22 mouse cellular contexts compared by ENCODE assay signal in genomic region chr10:76819321-76819720, GRCm38 (mm10).
DNase-seq lines count a peak whose midpoint lies in the region; ATAC-seq and TF ChIP-seq lines count a peak whose summit lies in the region.
"Had no signal": no experiment of that assay in that cellular context is flagged by ENCODE, and none has a peak within 500 bp of the region (broad histone marks: within the 10 kb centered on the region; RNA-seq: fewer than 3 reads in every experiment).

No protein-coding gene starts in this region.

- peak; percentile 27 for DNase-seq in heart, adult 11 months
- DNase-seq in heart, adult 2 months = no peak
- peak; percentile 27 for DNase-seq in retina, postnatal 1 day
- no peak for DNase-seq in retina, embryonic 14.5 days (ENCODE audit: low spot score)
- no peak for DNase-seq in kidney, postnatal 0 days (ENCODE audit: low spot score)
- DNase-seq in forebrain, embryonic 14.5 days (ENCODE audit: low spot score) = no peak
- DNase-seq in gastrocnemius, postnatal 36 days = no peak
- DNase-seq in right cerebral cortex, adult 18-20 months = no peak
- DNase-seq: adrenal gland, postnatal 14 days; cerebellum, postnatal 10 days; gastrocnemius, postnatal 25 days; heart, postnatal 36 days; lung, adult 18-20 months; lung, postnatal 10 days; thymus, postnatal 25 days had no signal

- no peaks in the 10 kb centered on the region for H3K27me3 ChIP-seq in heart, adult 2 months (ENCODE audit: control insufficient read depth, insufficient read depth, low read length)
- H3K27me3 ChIP-seq in kidney, postnatal 0 days (ENCODE audit: insufficient read depth, low read length) = no peaks in the 10 kb centered on the region
- no peaks in the 10 kb centered on the region for H3K27me3 ChIP-seq in forebrain, embryonic 14.5 days (replicated peaks; ENCODE audit: control insufficient read depth, insufficient read depth, low read length)
- H3K27me3 ChIP-seq: embryonic facial prominence, embryonic 12.5 days; heart, embryonic 15.5 days; hindbrain, embryonic 13.5 days; limb, embryonic 12.5 days; liver, embryonic 12.5 days had no signal

- H3K36me3 ChIP-seq in heart, adult 2 months (ENCODE audit: control insufficient read depth, insufficient read depth, low read length) = no peaks in the 10 kb centered on the region
- no peaks in the 10 kb centered on the region for H3K36me3 ChIP-seq in kidney, postnatal 0 days (ENCODE audit: insufficient read depth, low read length)
- no peaks in the 10 kb centered on the region for H3K36me3 ChIP-seq in forebrain, embryonic 14.5 days (ENCODE audit: control insufficient read depth, insufficient read depth, low read length)
- H3K36me3 ChIP-seq: embryonic facial prominence, embryonic 12.5 days; heart, embryonic 15.5 days; hindbrain, embryonic 13.5 days; limb, embryonic 12.5 days; liver, embryonic 12.5 days had no signal

- no peak for TF ChIP-seq POLR2A in heart, adult 2 months (IDR thresholded peaks at IDR 0.05; ENCODE audit: insufficient read depth, low read depth, low read length)

- no peak for TF ChIP-seq EP300 in heart, adult 2 months (IDR thresholded peaks at IDR 0.05; ENCODE audit: insufficient read depth, low read depth, low read length)

- no peak overlapping the region for H3K9ac ChIP-seq in heart, adult 2 months (ENCODE audit: low read depth, low read length)
- no peak overlapping the region for H3K9ac ChIP-seq in kidney, postnatal 0 days (ENCODE audit: low read depth, low read length)
- no peak overlapping the region for H3K9ac ChIP-seq in forebrain, embryonic 14.5 days (ENCODE audit: low read length)
- H3K9ac ChIP-seq: embryonic facial prominence, embryonic 12.5 days; heart, embryonic 15.5 days; hindbrain, embryonic 13.5 days; limb, embryonic 12.5 days; liver, embryonic 12.5 days had no signal

- H3K27ac ChIP-seq in heart, adult 2 months = no peak overlapping the region
- H3K27ac ChIP-seq in kidney, postnatal 0 days = no peak overlapping the region
- H3K27ac ChIP-seq in forebrain, embryonic 14.5 days (ENCODE audit: low read depth, low read length) = no peak overlapping the region
- H3K27ac ChIP-seq: embryonic facial prominence, embryonic 12.5 days; heart, embryonic 15.5 days; hindbrain, embryonic 13.5 days; limb, embryonic 12.5 days; liver, embryonic 12.5 days had no signal

- peak; percentile 77 for ATAC-seq in kidney, postnatal 0 days (replicated peaks; ENCODE audit: low FRiP score, low read depth)
- ATAC-seq in forebrain, embryonic 14.5 days = no peak
- ATAC-seq: CD4-positive, CD25-positive, alpha-beta regulatory T cell, adult 4 months; liver, embryonic 12.5 days had no signal

- 75% methylated on average over 2 of the region's 2 CpGs for WGBS in heart, adult 2 months
- WGBS in kidney, postnatal 0 days = 79% methylated on average over 2 of the region's 2 CpGs
- WGBS in forebrain, embryonic 14.5 days = 58% methylated on average over 2 of the region's 2 CpGs

- H3K4me2 ChIP-seq in kidney, postnatal 0 days (ENCODE audit: low read length) = no peak overlapping the region
- no peak overlapping the region for H3K4me2 ChIP-seq in forebrain, embryonic 14.5 days (ENCODE audit: low read length)
- H3K4me2 ChIP-seq: embryonic facial prominence, embryonic 12.5 days; heart, embryonic 15.5 days; hindbrain, embryonic 13.5 days; limb, embryonic 12.5 days; liver, embryonic 12.5 days; midbrain, embryonic 11.5 days had no signal

- intact Hi-C loops in heart, adult 2 months (cut with DNase I) = no loop called here
- intact Hi-C loops in gastrocnemius, postnatal 36 days (cut with DNase I) = no loop called here

- no peaks in the 10 kb centered on the region for H3K79me2 ChIP-seq in heart, adult 2 months (replicated peaks; ENCODE audit: control insufficient read depth, insufficient read depth, low read length)

- H3K4me3 ChIP-seq in heart, adult 2 months = no peak overlapping the region
- no peak overlapping the region for H3K4me3 ChIP-seq in kidney, postnatal 0 days (replicated peaks; ENCODE audit: low read depth, low read length)
- H3K4me3 ChIP-seq in forebrain, embryonic 14.5 days (ENCODE audit: low read depth, low read length) = no peak overlapping the region
- H3K4me3 ChIP-seq: embryonic facial prominence, embryonic 12.5 days; heart, embryonic 15.5 days; hindbrain, embryonic 13.5 days; limb, embryonic 12.5 days; liver, embryonic 12.5 days had no signal

- TF ChIP-seq CTCF in heart, adult 2 months (IDR thresholded peaks at IDR 0.05) = no peak
- no peak for TF ChIP-seq CTCF in kidney, postnatal 0 days (IDR thresholded peaks at IDR 0.05; ENCODE audit: low read depth)

- no peaks in the 10 kb centered on the region for H3K9me3 ChIP-seq in kidney, postnatal 0 days (replicated peaks; ENCODE audit: low read length)
- H3K9me3 ChIP-seq in forebrain, embryonic 14.5 days (replicated peaks; ENCODE audit: control insufficient read depth, low read length) = no peaks in the 10 kb centered on the region
- H3K9me3 ChIP-seq: embryonic facial prominence, embryonic 12.5 days; heart, embryonic 15.5 days; hindbrain, embryonic 13.5 days; limb, embryonic 12.5 days; liver, embryonic 12.5 days had no signal

- H3K4me1 ChIP-seq in heart, adult 2 months (ENCODE audit: control insufficient read depth, insufficient read depth, low read length) = no peaks in the 10 kb centered on the region
- H3K4me1 ChIP-seq in kidney, postnatal 0 days (replicated peaks; ENCODE audit: insufficient read depth, low read length) = no peaks in the 10 kb centered on the region
- no peaks in the 10 kb centered on the region; the same call in none of the 2 replicates for H3K4me1 ChIP-seq in forebrain, embryonic 14.5 days (ENCODE audit: control insufficient read depth, insufficient read depth, low read length)
- H3K4me1 ChIP-seq: liver, embryonic 12.5 days had no signal

Comparison
In these comparisons a context has a peak if more than half of its experiments do, and no peak if none do; other contexts are left out.
1. DNase-seq: peak in heart, adult 11 months (single experiment) and retina, postnatal 1 day (single experiment); none in heart, adult 2 months (0 of 2), retina, embryonic 14.5 days (single experiment), kidney, postnatal 0 days (single experiment), forebrain, embryonic 14.5 days (single experiment), gastrocnemius, postnatal 36 days (0 of 2) and right cerebral cortex, adult 18-20 months (single experiment).